Mouse (Mus musculus): Measurements from ENCODE around the gene Tekt2.

DNA sequence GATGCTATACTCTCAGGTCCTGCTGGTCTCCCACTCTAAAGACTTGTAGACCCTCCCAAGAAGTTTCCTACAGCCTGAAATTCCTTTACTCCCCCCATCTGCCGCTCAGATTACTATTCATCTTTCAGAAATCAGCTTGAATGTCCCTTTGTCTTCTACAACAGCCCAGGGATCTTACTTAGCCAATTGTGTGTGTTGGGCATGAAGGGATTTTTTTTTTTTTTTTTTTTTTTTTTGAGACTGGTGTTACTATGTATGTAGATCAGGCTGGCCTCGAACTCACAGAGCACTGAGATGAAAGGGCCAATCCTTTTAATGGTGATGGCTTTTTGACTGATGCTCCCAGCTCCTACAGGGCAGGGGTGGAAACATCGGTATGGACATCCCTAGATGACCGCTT lies 29.6 kb downstream of the Tekt2 start:
- TF ChIP-seq POLR2A (IDR thresholded peaks at IDR 0.05; ENCODE audit: borderline replicate concordance, control insufficient read depth, low read depth, low read length) (no peak), CTCF (IDR thresholded peaks at IDR 0.05; ENCODE audit: control insufficient read depth, insufficient read depth, low read length) (no peak)

All from bone marrow, adult 2 months (tissue).